Mouse (Mus musculus) right cerebral cortex, adult 2 months (tissue): ENCODE measurements around the gene Itgav.

Experiments used
- DNase-seq, 2 experiments: peaks; one replicate each; pipeline ENCODE4 v3.0.0; 2021 to 2022; ENCODE audit warnings: low spot score in 2 of 2

Itgav gene

DNA sequence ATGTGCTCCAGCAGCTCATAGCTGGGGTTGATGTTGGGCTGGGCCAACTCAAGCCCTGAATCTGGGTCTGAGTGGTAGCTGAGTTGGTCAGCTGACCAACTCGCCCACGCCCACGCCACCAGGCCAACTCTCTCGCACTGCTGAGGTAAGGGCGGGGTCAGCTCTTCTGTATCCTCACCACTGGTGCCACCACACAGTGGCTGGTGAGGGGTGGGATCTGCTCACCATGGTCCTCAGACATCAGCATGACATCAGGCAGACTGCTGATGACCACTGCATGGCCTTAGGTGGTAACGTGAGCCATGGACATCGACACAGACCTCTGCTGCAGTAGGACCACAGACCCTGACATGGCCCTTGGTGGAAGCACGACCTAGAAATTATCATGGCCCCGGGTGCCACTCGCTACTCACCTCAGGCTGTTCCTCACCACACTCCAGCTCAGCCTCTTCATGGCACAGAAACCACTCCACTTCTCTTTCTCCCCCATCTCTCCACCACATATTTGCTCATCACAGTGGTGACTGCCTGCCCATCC is 24.5 kb downstream of the Itgav start:
- DNase-seq: no peak

DNA sequence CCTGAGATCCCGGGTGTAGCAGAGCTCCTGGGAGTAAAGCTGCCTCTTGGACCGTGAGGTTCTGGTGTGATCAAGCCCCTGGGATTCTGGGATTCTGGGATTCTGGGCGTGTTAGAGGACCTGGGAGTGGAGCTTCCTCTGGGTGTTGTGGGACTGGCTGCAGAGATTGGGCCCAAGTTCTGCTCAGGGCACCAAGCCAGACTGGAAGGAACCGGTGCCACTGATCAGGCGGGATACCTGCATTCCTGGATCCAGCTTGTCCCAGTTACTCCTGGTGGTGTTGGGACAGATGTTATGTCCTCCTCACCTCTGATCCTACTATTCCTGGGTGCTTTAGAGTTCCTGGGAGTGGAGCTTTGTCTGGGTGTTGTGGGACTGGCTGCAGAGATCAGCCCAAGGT is 28.8 kb downstream of the Itgav start:
- DNase-seq: no peak

DNA sequence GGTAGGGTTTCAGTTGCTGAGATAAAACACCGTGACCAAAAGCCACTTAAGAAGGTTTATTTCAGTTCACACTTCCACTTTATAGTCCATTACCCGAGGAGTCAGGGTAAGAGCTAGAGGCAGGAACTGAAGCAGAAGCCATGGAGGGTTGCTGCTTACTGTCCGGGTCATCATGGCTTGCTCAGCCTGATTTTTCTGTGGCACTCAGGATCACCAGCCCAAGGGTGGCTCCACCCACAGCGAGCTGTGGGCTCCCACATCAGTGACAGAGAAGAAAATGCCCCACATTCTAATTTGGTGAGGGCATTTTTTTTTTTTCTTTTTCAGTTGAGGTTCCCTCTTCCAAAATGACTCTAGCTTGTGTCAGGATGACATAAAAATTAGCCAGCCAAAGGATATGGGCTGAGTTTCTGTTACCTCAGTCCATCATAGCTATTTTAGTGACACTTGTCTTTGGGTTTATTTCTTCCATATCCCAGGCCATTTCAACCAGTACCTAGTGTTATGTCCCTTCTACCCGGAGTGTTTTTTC is 30.2 kb downstream of the Itgav start:
- no peak for DNase-seq

DNA sequence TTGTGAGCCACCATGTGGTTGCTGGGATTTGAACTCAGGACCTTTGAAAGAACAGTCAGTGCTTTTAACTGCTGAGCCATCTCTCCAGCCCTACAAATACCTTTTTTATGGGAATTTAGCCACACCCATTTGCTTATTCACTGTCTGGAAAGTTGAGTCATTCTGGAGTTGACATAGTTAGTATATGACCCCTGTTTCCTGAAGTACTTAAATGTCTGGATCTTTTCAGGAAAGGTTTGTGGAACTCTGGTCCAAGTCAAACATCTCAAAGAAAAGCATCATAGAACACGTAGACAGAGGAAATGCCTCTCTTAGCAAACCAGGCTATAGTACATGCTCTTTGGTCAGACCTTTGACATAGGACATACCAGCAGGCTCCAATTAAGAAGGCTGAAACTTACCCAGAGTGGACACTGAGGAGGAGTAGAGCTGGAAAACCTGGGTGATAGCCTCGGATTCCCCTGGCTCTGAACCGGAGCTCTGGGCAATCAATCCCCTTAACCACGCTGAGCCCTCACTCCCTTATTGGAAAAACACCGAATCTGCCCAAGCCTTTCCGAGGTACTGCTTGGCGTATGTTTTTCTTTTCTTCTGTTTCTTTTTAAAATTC is 34.5 kb downstream of the Itgav start:
- no peak for DNase-seq

DNA sequence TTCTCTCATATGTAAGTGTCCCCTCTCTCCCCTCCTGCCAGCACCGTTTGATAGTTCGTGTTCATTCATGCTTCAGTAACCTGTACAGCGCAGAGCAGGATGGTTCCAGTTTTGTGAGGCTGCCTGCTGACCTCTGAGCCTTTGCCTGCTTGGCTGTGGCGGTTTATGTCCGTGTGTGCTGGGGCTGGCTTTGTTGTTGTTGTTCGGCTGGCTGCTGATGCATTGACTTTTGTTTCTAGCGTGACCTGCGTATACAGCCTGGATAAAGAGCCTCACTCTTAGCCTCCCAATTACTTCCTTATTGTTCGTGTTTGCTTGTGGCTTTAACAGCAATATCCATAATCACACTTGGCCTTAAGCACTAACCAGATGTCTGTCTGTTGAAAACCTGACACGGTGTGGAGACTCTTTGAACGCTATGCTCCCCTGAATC is 35.0 kb downstream of the Itgav start:
- DNase-seq: no peak

DNA sequence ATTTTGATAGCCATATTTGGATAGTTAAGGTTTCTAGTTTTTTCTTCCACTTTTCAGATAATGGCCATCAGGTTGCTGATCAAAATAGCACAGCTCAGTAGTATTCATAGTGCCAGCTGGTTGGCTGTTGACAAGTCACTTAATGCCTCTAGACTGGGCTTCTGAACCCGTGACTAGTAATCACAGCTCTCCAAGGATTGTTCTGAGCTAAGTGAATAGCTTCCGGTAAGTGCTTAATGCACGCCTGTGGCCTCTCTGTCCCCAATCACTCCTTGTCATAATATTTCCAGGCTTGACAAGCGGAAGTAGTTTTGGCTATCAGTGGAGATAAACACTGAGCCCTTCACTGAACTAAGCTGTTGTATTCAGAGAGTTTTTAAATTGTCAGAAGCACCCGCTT is 35.5 kb downstream of the Itgav start:
- no peak for DNase-seq

DNA sequence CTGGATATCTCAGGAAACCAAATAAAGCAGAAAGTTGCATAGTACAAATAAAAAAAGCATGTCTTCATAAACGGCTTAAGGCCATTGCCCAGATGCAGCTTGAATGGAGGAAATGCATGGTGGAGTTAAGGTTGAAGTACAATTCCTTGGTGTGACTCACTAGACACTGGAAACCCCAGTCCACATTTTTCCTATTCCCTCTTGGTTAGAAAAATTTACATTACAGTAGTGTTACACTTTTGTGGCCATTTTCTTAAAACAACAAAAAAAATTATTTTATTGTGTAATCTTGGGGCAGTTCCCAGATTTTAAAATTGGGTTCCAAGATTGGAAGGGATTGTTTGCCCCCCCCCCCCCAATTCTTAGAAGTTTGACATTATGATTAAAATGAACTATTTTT is 35.9 kb downstream of the Itgav start:
- DNase-seq: no peak

DNA sequence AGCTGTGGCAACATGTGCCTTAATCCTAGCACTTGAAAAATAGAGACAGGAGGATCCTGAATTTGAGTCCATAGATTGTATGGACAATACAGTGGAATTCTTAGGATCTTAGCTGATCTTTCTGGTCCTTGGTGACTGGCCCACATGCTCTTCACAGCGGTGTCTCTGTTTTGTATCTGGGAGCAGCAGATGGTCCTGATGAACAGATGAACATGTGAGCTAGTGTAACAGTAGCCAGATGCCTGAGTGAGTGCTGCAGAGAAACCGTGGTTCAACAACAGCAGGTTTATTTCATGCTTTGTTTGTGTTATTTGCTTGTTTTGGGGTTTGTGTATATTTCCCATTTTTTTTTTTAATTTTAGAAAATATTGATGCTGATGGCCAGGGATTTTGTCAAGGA is 37.3 kb downstream of the Itgav start:
- no peak for DNase-seq

DNA sequence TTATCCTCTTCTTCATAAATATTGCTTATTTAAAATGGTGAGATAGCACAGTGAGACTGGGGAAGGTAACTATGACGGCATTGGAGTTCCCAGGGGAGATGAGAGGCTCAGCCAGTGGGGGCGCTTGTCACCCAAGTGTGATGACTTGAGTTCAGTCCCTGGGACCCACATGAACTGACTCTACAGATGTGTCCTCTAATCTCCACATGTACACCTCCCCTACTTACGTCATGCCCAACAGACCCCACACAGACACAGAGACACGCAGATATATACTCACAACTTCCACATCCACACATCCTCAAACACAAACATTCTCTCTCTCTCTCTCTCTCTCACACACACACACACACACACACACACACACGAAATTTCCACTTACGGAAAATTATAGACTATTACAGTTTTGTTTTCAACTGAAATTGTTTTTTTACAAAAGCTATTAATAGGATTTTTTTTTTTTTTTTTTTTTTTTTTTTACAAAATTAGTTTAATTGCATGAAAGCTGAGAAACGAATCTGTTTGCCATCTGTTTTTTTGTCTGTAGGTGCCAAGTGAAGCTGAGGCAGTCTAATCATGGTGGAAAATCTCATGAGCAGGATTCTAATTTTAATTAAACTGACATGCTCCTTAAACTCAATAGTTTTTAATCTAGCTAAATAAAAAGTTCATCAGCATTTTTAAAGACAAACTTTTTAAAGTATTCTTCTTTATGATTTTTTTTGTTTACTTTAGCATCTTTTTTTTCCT is 38.1 kb downstream of the Itgav start:
- no peak for DNase-seq

DNA sequence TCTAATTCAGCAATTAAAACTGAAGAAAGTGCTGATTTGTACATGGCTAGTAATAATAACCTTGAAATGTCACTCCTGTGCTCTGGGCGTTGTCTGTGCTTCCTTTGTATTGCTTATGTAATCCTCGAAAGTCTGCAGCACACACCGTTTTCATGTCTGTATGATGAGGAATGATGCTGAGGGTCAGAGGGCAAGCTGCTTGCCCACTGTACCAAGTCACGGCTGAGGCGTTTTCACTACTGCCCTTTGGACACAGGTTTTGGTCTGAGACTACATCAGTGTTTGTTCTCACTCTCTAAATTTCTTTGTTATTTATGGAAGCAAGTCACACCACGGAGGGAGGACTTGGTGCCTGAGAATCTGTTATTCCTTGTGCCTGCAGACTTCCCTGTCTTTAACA is 41.9 kb downstream of the Itgav start:
- DNase-seq: no peak

DNA sequence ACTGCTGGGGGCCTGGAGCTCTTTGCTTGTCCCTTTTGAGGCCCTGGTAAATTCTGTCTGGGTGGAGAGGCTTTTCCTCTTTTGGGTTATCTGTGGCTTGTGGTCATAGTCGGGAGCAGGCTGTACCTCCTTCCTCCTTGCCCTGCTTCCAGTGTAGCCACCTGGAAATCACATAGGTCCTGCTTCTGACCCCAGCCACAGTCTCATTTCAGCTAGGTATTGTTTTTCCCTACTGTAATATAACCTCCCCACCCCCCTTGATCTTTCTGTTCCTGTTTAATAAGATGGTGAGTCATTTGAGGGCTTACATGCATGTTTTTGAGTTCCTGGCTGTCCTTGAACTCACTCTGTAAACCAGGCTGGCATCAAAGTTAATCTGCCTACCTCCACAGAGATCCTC is 42.7 kb downstream of the Itgav start:
- no peak for DNase-seq

DNA sequence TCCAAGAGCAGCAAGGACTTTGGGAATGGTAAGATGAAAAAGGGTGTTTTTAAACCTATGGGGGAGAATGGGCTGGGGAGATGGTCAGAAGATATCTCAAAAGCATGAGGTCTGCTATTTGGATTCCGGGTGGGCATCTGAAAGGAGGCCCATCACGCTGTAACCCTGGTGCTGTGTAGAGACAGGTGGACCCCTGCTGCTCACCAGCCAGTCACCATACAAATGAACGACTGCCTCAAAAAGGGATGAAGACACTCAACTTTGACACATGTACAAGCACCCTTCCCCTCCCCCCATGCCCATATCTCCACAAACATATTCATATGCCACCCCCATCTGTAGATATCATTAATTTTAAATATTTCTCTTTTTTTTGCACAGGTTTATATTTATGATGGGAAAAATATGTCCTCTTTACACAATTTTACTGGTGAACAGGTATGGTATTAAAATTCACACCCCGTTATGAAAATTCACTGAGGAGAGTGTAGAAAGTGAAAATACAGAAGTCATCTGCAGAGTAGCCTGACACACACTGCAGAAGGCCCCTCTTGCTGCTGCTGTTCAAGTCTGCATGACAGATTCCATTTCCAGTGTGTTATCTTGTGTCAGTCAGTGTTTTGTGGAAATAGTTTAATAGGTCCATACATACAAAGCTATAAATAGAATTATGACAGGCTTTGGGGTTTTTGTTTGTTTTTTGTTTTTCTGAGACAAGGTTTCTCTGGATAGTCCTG is 44.3 kb downstream of the Itgav start:
- DNase-seq: no peak

DNA sequence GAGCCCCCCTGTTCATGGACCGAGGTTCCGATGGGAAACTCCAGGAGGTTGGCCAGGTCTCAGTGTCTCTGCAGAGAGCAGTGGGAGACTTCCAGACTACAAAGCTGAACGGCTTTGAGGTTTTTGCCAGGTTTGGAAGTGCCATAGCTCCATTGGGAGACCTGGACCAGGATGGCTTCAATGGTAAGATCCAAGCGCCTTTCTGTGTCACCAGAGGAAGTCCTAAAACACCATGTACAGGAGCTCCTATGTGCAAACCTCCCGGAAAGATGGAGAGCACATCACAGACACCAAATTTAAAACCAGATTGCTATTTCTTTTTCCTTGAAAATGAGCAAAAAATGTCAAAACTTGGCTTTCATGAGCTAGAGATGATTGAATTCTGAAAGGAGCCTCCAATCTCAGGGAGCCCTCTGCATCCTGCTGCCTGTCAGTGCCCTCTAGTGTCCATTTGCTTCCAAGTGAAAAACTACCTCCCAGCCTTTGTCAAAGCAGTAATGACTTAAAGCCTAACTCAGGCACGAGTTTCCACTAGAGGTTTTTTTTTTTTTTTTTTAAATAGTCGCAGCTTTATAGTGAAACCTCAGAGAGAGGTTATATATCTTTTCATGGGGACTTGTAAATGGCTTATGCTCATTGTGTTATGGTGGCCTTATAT is 47.1 kb downstream of the Itgav start:
- DNase-seq: peak; percentile 65 to 76

DNA sequence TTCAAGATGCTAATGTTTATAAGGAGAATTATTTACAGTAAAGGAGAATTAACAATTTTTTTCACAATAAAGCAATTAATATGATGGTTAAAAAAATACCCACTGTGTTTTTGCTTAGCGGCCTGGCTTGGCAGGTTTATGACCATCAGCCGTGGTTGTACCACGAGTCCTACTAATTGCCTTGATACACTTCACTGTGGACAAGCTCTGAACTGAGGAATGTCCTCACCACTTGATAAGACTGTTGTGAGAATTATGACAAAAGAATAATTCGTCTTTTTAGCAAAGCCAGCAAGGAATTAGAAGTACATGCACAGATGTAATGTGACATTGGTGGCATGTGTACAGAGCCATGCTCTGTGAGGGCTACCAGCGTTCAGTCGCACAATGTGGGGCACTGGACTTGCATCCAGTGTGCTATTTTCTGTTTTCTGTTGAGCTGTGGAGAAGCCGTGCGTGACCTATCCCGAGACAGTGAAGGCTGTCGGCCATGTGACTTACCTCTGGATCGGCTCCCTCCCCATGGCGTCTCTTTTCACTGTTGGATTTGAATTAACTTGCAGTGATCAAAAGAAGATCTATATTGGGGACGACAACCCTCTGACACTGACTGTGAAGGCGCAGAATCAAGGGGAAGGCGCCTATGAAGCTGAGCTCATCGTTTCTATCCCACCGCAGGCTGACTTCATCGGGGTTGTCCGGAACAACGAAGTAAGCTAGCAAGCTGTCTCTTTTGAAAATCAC is 67.3 kb downstream of the Itgav start:
- no peak for DNase-seq

DNA sequence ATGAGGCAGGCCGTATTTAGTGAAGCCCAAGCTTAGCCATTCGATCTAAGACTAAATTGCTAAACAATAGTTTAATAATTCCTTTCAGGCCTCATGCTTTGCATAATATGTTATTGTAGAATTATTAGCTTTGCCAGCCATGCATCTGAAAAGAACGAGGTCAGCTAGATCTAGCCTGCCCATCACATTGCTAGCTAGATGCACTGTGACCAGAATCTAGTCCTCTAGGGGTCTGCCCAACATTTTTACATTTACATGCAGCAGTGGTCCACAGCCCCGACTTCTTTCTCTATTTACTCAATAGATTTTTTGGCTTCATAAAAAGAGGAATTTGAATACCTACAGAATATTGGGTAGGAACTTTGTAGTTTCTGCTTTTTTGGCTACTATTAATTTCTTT is 67.9 kb downstream of the Itgav start:
- no peak for DNase-seq

DNA sequence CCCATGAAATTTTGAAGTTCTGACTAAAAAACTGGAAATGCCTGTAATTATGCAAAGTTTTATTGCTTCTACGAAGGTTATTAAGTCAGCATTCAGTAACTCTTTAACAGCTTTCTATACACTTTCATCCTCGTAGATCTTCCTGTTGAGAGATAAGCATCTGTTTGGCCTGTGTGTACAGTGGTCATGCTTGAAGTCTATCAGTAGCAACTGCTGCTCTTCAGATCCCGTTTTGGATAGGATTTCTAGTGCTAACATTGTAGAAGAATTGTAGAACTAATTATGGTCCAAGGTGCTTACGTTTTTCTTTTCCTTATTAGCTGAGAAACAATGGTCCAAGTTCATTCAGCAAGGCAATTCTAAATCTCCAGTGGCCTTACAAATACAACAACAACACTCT is 71.6 kb downstream of the Itgav start:
- DNase-seq: no peak

DNA sequence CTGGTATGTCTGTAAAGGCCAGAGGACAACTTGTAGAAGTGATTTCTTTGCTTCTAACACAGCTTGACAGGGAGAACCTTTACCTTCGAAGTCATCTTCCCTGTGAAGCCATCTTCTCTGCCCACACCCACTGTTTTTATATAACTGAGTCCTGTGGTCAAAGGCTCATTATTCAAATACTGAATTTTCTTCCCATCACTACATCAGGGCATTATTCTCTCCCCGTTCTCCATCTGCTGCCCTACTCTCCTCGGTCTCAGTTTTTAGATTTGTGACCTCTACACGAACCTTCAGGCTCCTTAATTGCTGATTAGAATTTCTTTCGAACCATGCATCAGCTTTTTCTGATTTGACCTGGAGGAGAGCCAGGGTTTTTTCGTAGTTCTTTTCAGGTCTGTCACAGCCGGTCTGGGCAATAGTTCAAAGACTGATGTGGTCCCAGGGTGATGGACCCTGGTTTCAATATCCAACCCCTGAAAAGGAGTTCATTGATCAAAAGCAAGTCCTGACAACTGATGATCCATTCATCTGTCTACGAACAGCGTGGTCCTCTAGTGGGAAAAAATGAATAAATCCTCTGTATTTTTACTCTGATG is 73.8 kb downstream of the Itgav start:
- no peak for DNase-seq

DNA sequence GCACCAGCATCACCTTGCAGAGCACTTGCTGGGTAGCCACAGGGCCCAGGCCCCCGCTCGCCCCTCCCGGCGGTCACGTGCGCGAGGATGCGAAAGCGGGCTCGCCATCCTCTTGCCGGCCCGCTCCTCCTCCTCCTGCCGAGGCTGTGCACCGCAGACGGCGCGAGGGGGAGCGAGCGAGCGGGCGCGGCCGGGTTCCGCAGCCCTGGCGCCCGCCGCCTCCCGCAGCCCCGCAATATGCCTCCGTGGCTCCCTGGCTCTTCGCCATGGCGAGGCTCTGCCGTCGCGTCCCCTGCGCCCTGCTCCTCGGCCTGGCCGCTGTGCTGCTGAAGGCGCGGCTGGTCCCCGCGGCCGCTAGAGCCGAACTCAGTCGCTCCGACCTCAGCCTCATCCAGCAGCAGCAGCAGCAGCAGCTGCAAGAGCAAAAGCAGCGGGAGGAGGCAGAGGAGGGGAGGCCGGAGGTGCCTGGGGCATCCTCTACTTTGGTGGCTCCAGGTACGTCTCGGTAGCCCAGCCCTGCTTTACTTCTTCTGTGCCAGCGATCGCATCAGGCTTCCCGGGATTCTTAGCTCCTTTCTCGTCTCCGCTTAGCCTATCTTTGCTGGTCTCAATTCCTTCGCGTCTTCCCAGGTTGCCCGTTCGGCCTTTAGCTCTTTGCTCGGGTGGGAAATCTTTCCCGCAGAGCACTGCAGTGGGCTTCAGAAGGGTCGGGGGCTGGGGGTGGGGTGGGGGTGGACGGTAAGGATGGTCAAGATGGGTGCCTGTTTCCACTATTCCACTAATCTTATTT is 88.5 kb downstream of the Itgav start, which contains the start of gene Fam171b:
TSS of gene Fam171b (plus strand) at position 154 of the 790 bp plus-strand sequence.
- DNase-seq: peak; percentile 87 to 88

DNA sequence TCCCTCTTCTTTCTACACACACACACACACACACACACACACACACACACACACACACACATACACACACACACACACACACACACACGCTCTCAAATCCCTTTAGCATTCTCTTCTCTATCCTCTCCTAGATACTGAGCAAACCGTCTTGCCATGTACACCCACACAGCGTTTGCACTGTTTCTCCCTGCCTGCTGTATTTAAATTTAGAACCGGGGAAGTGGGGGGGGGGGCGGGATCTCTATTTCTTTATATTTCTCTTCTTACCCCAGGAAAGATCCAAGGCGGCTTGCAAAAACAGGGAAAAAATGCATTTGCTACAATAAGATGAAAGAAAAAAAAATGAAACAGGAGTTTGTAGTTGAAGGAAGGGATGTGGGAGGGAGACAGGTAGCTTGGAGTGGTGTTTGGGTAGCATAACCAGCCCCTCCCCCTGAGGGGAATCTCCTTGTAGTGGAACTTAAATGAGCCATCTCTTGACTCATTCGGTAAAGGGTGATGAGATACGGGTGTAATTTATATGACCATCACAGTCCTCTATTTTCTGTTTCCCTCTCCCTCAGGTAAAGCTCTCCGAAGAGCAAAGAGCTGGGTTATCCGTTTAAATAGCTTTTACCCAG is 89.2 kb downstream of the Itgav start:
- DNase-seq: peak; percentile 46 to 66
